Mouse (Mus musculus) MEL (cell line): ENCODE results near the gene Rbck1. TPM values are rescaled to one million over a fixed set of nuclear protein-coding genes. Genes with fewer than 3 reads are reported as not detected.

Experiments
- DNase-seq: peaks from one replicate; pipeline ENCODE4 v3.0.0; 2011; ENCODE audit warnings: low read depth, low spot score
- H3K27ac ChIP-seq: 2 replicates; pipeline ENCODE4 v1.5.1; 2012; ENCODE audit warnings: low read depth, mild to moderate bottlenecking, control low read depth, low read length, moderate library complexity; ENCODE audit not compliant: control insufficient read depth
- H3K27me3 ChIP-seq, 2 experiments: fragments of 150-350 bp in 1 of 2; sonication (generic) in 1 of 2; 2 replicates each; pipeline ENCODE4 v1.6.1; 2012; ENCODE audit warnings: low read length in 2 of 2, mild to moderate bottlenecking in 2 of 2, improper control_type of control experiment in 1 of 2, moderate library complexity in 1 of 2; ENCODE audit not compliant: insufficient read depth in 2 of 2, control insufficient read depth in 1 of 2
- H3K36me3 ChIP-seq, 2 experiments: 2 replicates each; pipeline ENCODE4 v1.6.1; 2012 to 2014; ENCODE audit warnings: low read length in 2 of 2, improper control_type of control experiment in 1 of 2, inconsistent platforms in 1 of 2, mild to moderate bottlenecking in 1 of 2; ENCODE audit not compliant: insufficient read depth in 2 of 2, control insufficient read depth in 1 of 2
- H3K4me1 ChIP-seq, 2 experiments: fragments of 150-350 bp in 1 of 2; sonication (generic) in 1 of 2; 2 replicates each; pipeline ENCODE4 v1.6.1; 2012; ENCODE audit warnings: low read length in 2 of 2, improper control_type of control experiment in 1 of 2, mild to moderate bottlenecking in 1 of 2; ENCODE audit not compliant: insufficient read depth in 2 of 2, control insufficient read depth in 1 of 2
- H3K4me3 ChIP-seq, 2 experiments: fragments of 150-350 bp in 1 of 2; sonication (generic) in 1 of 2; 2 replicates each; pipeline ENCODE4 v1.5.1; 2012; ENCODE audit warnings: low read depth in 2 of 2, low read length in 2 of 2, mild to moderate bottlenecking in 2 of 2, moderate library complexity in 2 of 2, control low read depth in 1 of 2, improper control_type of control experiment in 1 of 2; ENCODE audit not compliant: control insufficient read depth in 1 of 2, insufficient read depth in 1 of 2
- H3K79me2 ChIP-seq: 2 replicates; pipeline ENCODE4 v1.6.1; 2012; ENCODE audit warnings: mild to moderate bottlenecking, low read length, moderate library complexity; ENCODE audit not compliant: control insufficient read depth, poor library complexity, insufficient read depth
- H3K9ac ChIP-seq: 2 replicates; pipeline ENCODE4 v1.6.1; 2012; ENCODE audit warnings: low read depth, mild to moderate bottlenecking, control low read depth, low read length, moderate library complexity; ENCODE audit not compliant: control insufficient read depth, poor library complexity, severe bottlenecking
- H3K9me3 ChIP-seq: fragments of 150-350 bp; sonication (generic); replicated peaks from 2 replicates; pipeline ENCODE4 v1.6.1; 2012; ENCODE audit warnings: mild to moderate bottlenecking, low read length, improper control_type of control experiment, moderate library complexity; ENCODE audit not compliant: insufficient read depth
- BHLHE40 ChIP-seq: IDR thresholded peaks from 2 replicates; pipeline ENCODE4 v1.6.1; 2012; ENCODE audit warnings: low read depth, mild to moderate bottlenecking, inconsistent platforms, low read length, improper control_type of control experiment, borderline replicate concordance
- CHD2 ChIP-seq: IDR thresholded peaks from 2 replicates; pipeline ENCODE4 v1.6.1; 2011; ENCODE audit warnings: low read length, improper control_type of control experiment
- CTCF ChIP-seq, 3 experiments: IDR thresholded peaks in 2 of 3; conservative IDR thresholded peaks in 1 of 3; 2 replicates each; pipeline ENCODE4 v1.5.1; 2011 to 2012; ENCODE audit warnings: low read length in 3 of 3, low read depth in 2 of 3, mild to moderate bottlenecking in 2 of 3, improper control_type of control experiment in 1 of 3, inconsistent platforms in 1 of 3, mixed read lengths in 1 of 3, moderate library complexity in 1 of 3; ENCODE audit not compliant: control insufficient read depth in 1 of 3, insufficient read depth in 1 of 3, poor library complexity in 1 of 3, severe bottlenecking in 1 of 3
- E2F4 ChIP-seq: IDR thresholded peaks from 2 replicates; pipeline ENCODE4 v1.6.1; 2011; ENCODE audit warnings: low read depth, low read length, improper control_type of control experiment, borderline replicate concordance
- ELF1 ChIP-seq: IDR thresholded peaks from 2 replicates; pipeline ENCODE4 v1.6.1; 2014; ENCODE audit warnings: low read depth, mild to moderate bottlenecking, inconsistent platforms, low read length, improper control_type of control experiment, moderate library complexity
- EP300 ChIP-seq, 2 experiments: IDR thresholded peaks; 2 replicates each; pipeline ENCODE4 v1.6.1; 2011; ENCODE audit warnings: improper control_type of control experiment in 2 of 2, low read length in 2 of 2, low read depth in 1 of 2, mild to moderate bottlenecking in 1 of 2
- ETS1 ChIP-seq: IDR thresholded peaks from 2 replicates; pipeline ENCODE4 v1.6.1; 2012; ENCODE audit warnings: low read depth, mild to moderate bottlenecking, inconsistent platforms, low read length, improper control_type of control experiment, moderate library complexity
- GATA1 ChIP-seq: IDR thresholded peaks from 2 replicates; pipeline ENCODE4 v1.6.1; 2011; ENCODE audit warnings: low read depth, low read length, improper control_type of control experiment
- HCFC1 ChIP-seq: IDR thresholded peaks from 2 replicates; pipeline ENCODE4 v1.6.1; 2012; ENCODE audit warnings: low read depth, mild to moderate bottlenecking, inconsistent platforms, low read length, improper control_type of control experiment, moderate library complexity
- JUND ChIP-seq: IDR thresholded peaks from 2 replicates; pipeline ENCODE4 v1.6.1; 2011; ENCODE audit warnings: low read depth, mild to moderate bottlenecking, improper control_type of control experiment, low read length
- KAT2A ChIP-seq: conservative IDR thresholded peaks from 2 replicates; pipeline ENCODE4 v1.6.1; 2012; ENCODE audit warnings: low read depth, low read length, improper control_type of control experiment, inconsistent platforms
- MAFK ChIP-seq: IDR thresholded peaks from 2 replicates; pipeline ENCODE4 v1.6.1; 2011; ENCODE audit warnings: low read depth, mild to moderate bottlenecking, low read length, improper control_type of control experiment, borderline replicate concordance
- MAZ ChIP-seq: IDR thresholded peaks from 2 replicates; pipeline ENCODE4 v1.6.1; 2012; ENCODE audit warnings: low read depth, mild to moderate bottlenecking, inconsistent platforms, low read length, improper control_type of control experiment
- MXI1 ChIP-seq: IDR thresholded peaks from 2 replicates; pipeline ENCODE4 v1.6.1; 2011; ENCODE audit warnings: mild to moderate bottlenecking, low read depth, low read length, improper control_type of control experiment
- MYC ChIP-seq: IDR thresholded peaks from 2 replicates; pipeline ENCODE4 v1.6.1; 2011; ENCODE audit warnings: low read depth, mild to moderate bottlenecking, low read length, improper control_type of control experiment, moderate library complexity
- NRF1 ChIP-seq: IDR thresholded peaks from 2 replicates; pipeline ENCODE4 v1.6.1; 2014; ENCODE audit warnings: low read depth, mild to moderate bottlenecking, inconsistent platforms, low read length, improper control_type of control experiment, moderate library complexity; ENCODE audit not compliant: poor library complexity, insufficient read depth, severe bottlenecking
- POLR2A ChIP-seq, 2 experiments: IDR thresholded peaks; 2 replicates each; pipeline ENCODE4 v1.6.1; 2011 to 2012; ENCODE audit warnings: low read length in 2 of 2, mild to moderate bottlenecking in 2 of 2, control low read depth in 1 of 2, improper control_type of control experiment in 1 of 2, low read depth in 1 of 2, moderate library complexity in 1 of 2; ENCODE audit not compliant: control insufficient read depth in 1 of 2, insufficient read depth in 1 of 2, poor library complexity in 1 of 2
- POLR2AphosphoS2 ChIP-seq: IDR thresholded peaks from 2 replicates; pipeline ENCODE4 v1.6.1; 2011; ENCODE audit warnings: low read length, improper control_type of control experiment
- POLR2AphosphoS5 ChIP-seq: IDR thresholded peaks from 2 replicates; pipeline ENCODE4 v1.6.1; 2012; ENCODE audit warnings: low read depth, borderline replicate concordance, mild to moderate bottlenecking, inconsistent platforms, low read length, moderate library complexity, mixed read lengths
- RCOR1 ChIP-seq: IDR thresholded peaks from 2 replicates; pipeline ENCODE4 v1.6.1; 2012; ENCODE audit warnings: low read depth, mild to moderate bottlenecking, inconsistent platforms, low read length, improper control_type of control experiment
- SIN3A ChIP-seq: IDR thresholded peaks from 2 replicates; pipeline ENCODE4 v1.6.1; 2012; ENCODE audit warnings: low read length, improper control_type of control experiment, inconsistent platforms
- TAL1 ChIP-seq: IDR thresholded peaks from 2 replicates; pipeline ENCODE4 v1.6.1; 2012; ENCODE audit warnings: mild to moderate bottlenecking, inconsistent platforms, low read length, moderate library complexity, mixed read lengths
- TBP ChIP-seq: IDR thresholded peaks from 2 replicates; pipeline ENCODE4 v1.8.0; 2011; ENCODE audit warnings: low read depth, low read length, improper control_type of control experiment
- TCF12 ChIP-seq: IDR thresholded peaks from 2 replicates; pipeline ENCODE4 v1.6.1; 2014; ENCODE audit warnings: low read depth, mild to moderate bottlenecking, inconsistent platforms, low read length, improper control_type of control experiment, moderate library complexity
- USF1 ChIP-seq: IDR thresholded peaks from 2 replicates; pipeline ENCODE4 v1.6.1; 2014; ENCODE audit warnings: low read depth, mild to moderate bottlenecking, inconsistent platforms, low read length, improper control_type of control experiment, moderate library complexity
- ZC3H11A ChIP-seq: IDR thresholded peaks from 2 replicates; pipeline ENCODE4 v1.6.1; 2012; ENCODE audit warnings: low read depth, mild to moderate bottlenecking, inconsistent platforms, low read length, improper control_type of control experiment
- ZKSCAN1 ChIP-seq: IDR thresholded peaks from 2 replicates; pipeline ENCODE4 v1.6.1; 2012; ENCODE audit warnings: low read depth, mild to moderate bottlenecking, inconsistent platforms, low read length, improper control_type of control experiment, moderate library complexity
- ZMIZ1 ChIP-seq: IDR thresholded peaks from 2 replicates; pipeline ENCODE4 v1.6.1; 2012; ENCODE audit warnings: low read depth, mild to moderate bottlenecking, inconsistent platforms, low read length, improper control_type of control experiment, moderate library complexity
- ZNF384 ChIP-seq: IDR thresholded peaks from 2 replicates; pipeline ENCODE4 v1.6.1; 2012; ENCODE audit warnings: low read depth, mild to moderate bottlenecking, inconsistent platforms, low read length, improper control_type of control experiment
- polyA plus RNA-seq, 2 experiments: library from polyadenylated mRNA; stranded (reverse) in 1 of 2; unstranded in 1 of 2; fragments of >175 nt in 1 of 2; fragments of >200 nt in 1 of 2; gene quantifications; 2 replicates each; pipeline versions ENCODE4 v1.2.1 to v1.2.4; 2012; ENCODE audit warnings: low replicate concordance in 2 of 2, low read depth in 1 of 2; ENCODE audit not compliant: insufficient read length in 2 of 2, insufficient read depth in 1 of 2, missing spikeins in 1 of 2
- total RNA-seq: library from RNA; depleted of rRNA; stranded (reverse); fragments of 300-350 nt; gene quantifications from 2 replicates; pipeline ENCODE4 v1.2.3, GENCODE M21; 2012

The Rbck1 gene
- total and polyA plus RNA-seq, 3 experiments = 90.9 to 162 (median 92.1) TPM

- H3K9ac ChIP-seq = no peak overlapping the region
- no peak overlapping the region for H3K27ac ChIP-seq
- H3K79me2 ChIP-seq = no peaks in the 10 kb centered on the region
- DNase-seq = no peak
- no peaks in the 10 kb centered on the region for H3K9me3 ChIP-seq
- TF ChIP-seq ETS1 = no peak
- TF ChIP-seq MAFK = no peak
- TF ChIP-seq POLR2A (IDR thresholded peaks at IDR 0.05; ENCODE audit: control insufficient read depth in 1 of 2, insufficient read depth in 1 of 2, low read depth in 1 of 2, low read length in 2 of 2, poor library complexity in 1 of 2) = no peak
- no peak for TF ChIP-seq ZKSCAN1
- no peak for TF ChIP-seq CTCF (IDR thresholded peaks at IDR 0.05 in 2 of 3, conservative IDR thresholded peaks at IDR 0.05 in 1 of 3; ENCODE audit: control insufficient read depth in 1 of 3, insufficient read depth in 1 of 3, low read depth in 2 of 3, low read length in 3 of 3, poor library complexity in 1 of 3, severe bottlenecking in 1 of 3)
- no peak for TF ChIP-seq MXI1
- no peak for TF ChIP-seq GATA1
- TF ChIP-seq E2F4 = no peak
- TF ChIP-seq MAZ = no peak
- TF ChIP-seq ELF1 = no peak
- TF ChIP-seq NRF1 = no peak
- TF ChIP-seq JUND = no peak
- TF ChIP-seq ZC3H11A = no peak
- no peak for TF ChIP-seq POLR2AphosphoS2
- no peak overlapping the region for H3K4me3 ChIP-seq
- peaks cover 0 to 11% of the 10 kb centered on the region in 2 experiments; a peak in 2 of 4 replicates for H3K36me3 ChIP-seq
- H3K4me1 ChIP-seq = peaks cover 9 to 15% of the 10 kb centered on the region in 2 experiments
- no peaks in the 10 kb centered on the region for H3K27me3 ChIP-seq
These were observed 43.3 kb upstream of the Rbck1 start for GRCm38 (mm10) chr2:152375652-152376344.

GRCm38 (mm10) chr2:152373547-152373946 is 41.1 kb upstream of the Rbck1 start:
- peak overlapping the region; percentile 68 for H3K9ac ChIP-seq
- peak overlapping the region; percentile 35 to 52 for H3K4me3 ChIP-seq
- H3K27me3 ChIP-seq = no peaks in the 10 kb centered on the region
- H3K4me1 ChIP-seq = peaks cover 9 to 15% of the 10 kb centered on the region in 2 experiments
- H3K79me2 ChIP-seq = no peaks in the 10 kb centered on the region
- peaks cover 0 to 11% of the 10 kb centered on the region in 2 experiments; a peak in 2 of 4 replicates for H3K36me3 ChIP-seq
- DNase-seq = peak; percentile 85
- H3K9me3 ChIP-seq = no peaks in the 10 kb centered on the region
- H3K27ac ChIP-seq = peak overlapping the region; percentile 77
- TF ChIP-seq HCFC1 = 0 out of 2 replicates have a peak, but pooled peaks have one; percentile 18
- TF ChIP-seq POLR2AphosphoS5 = no peak
- TF ChIP-seq RCOR1 = no peak
- TF ChIP-seq POLR2AphosphoS2 = no peak
- peak; percentile 69 for TF ChIP-seq TBP
- peak; percentile 53; the same call in 1 of the 2 replicates for TF ChIP-seq TCF12
- TF ChIP-seq ZMIZ1 = no peak
- peak; percentile 62; the same call in 1 of the 2 replicates for TF ChIP-seq BHLHE40
- TF ChIP-seq MXI1 = peak; percentile 71
- TF ChIP-seq KAT2A = no peak
- peak; percentile 83 for TF ChIP-seq MYC
- TF ChIP-seq GATA1 = peak; percentile 74
- peak; percentile 64 to 71 for TF ChIP-seq EP300 (IDR thresholded peaks at IDR 0.05; ENCODE audit: low read depth in 1 of 2, low read length in 2 of 2)
- peak; percentile 96 for TF ChIP-seq ZNF384
- peak; percentile 39; the same call in 1 of the 2 replicates for TF ChIP-seq TAL1
- peak; percentile 92 for TF ChIP-seq ETS1
- no peak for TF ChIP-seq CTCF (IDR thresholded peaks at IDR 0.05 in 2 of 3, conservative IDR thresholded peaks at IDR 0.05 in 1 of 3; ENCODE audit: control insufficient read depth in 1 of 3, insufficient read depth in 1 of 3, low read depth in 2 of 3, low read length in 3 of 3, poor library complexity in 1 of 3, severe bottlenecking in 1 of 3)
- TF ChIP-seq CHD2 = no peak
- TF ChIP-seq POLR2A (IDR thresholded peaks at IDR 0.05; ENCODE audit: control insufficient read depth in 1 of 2, insufficient read depth in 1 of 2, low read depth in 1 of 2, low read length in 2 of 2, poor library complexity in 1 of 2) = peak in 1 of 2 experiments; percentile 42; a peak in 1 of 4 replicates
- no peak for TF ChIP-seq ZC3H11A
- TF ChIP-seq USF1 = no peak
- peak; percentile 70; the same call in 1 of the 2 replicates for TF ChIP-seq SIN3A
